Mouse (Mus musculus) ES-Bruce4 (cell line): ENCODE measurements around the gene Gmfg.
A peak's percentile ranks its signal among the peaks of the same experiment; 100 is the strongest.

Experiments
- CTCF ChIP-seq: IDR thresholded peaks from one replicate; pipeline ENCODE4 v1.8.1; 2011; ENCODE audit warnings: low read depth, low read length
- POLR2A ChIP-seq: IDR thresholded peaks from one replicate; pipeline ENCODE4 v1.8.1; 2011; ENCODE audit warnings: low read length; ENCODE audit not compliant: insufficient read depth

GRCm38 (mm10) chr7:28436271-28436904, 859 bp upstream of the Gmfg start:
- TF ChIP-seq POLR2A (no peak), CTCF (peak; percentile 65)
